Mouse (Mus musculus) ES-Bruce4 (cell line): Measurements from ENCODE around the gene Ddx56. TPM values are rescaled to one million over a fixed set of nuclear protein-coding genes. Genes with fewer than 3 reads are reported as not detected.
"Not testable (repeated sequence)": the region's sequence is repeated elsewhere in the genome, so short reads cannot be mapped to it uniquely, and the experiment has no call there.

ENCODE experiments used
- H3K27ac ChIP-seq: 2 replicates; pipeline ENCODE4 v1.5.1; 2012; ENCODE audit warnings: low read length, inconsistent platforms; ENCODE audit not compliant: insufficient read depth
- H3K27me3 ChIP-seq: 2 replicates; pipeline ENCODE4 v1.6.1; 2012; ENCODE audit warnings: mild to moderate bottlenecking, low read length, inconsistent platforms; ENCODE audit not compliant: control insufficient read depth, poor library complexity, insufficient read depth, severe bottlenecking
- H3K36me3 ChIP-seq: 2 replicates; pipeline ENCODE4 v1.6.1; 2012; ENCODE audit warnings: inconsistent platforms, mild to moderate bottlenecking, low read length, moderate library complexity; ENCODE audit not compliant: control insufficient read depth, poor library complexity, insufficient read depth, severe bottlenecking
- H3K4me1 ChIP-seq: one replicate; pipeline ENCODE4 v1.8.1; 2011; ENCODE audit warnings: low read length; ENCODE audit not compliant: control insufficient read depth, insufficient read depth
- H3K4me3 ChIP-seq: 2 replicates; pipeline ENCODE4 v1.5.1; 2011; ENCODE audit warnings: low read depth, mild to moderate bottlenecking, low read length
- H3K9ac ChIP-seq: 2 replicates; pipeline ENCODE4 v1.6.1; 2012; ENCODE audit warnings: low read depth, mild to moderate bottlenecking, inconsistent platforms; ENCODE audit not compliant: poor library complexity, severe bottlenecking
- H3K9me3 ChIP-seq: replicated peaks from 2 replicates; pipeline ENCODE4 v1.6.1; 2012; ENCODE audit warnings: mild to moderate bottlenecking, low read length, inconsistent platforms; ENCODE audit not compliant: control insufficient read depth, poor library complexity, insufficient read depth, severe bottlenecking
- CTCF ChIP-seq: IDR thresholded peaks from one replicate; pipeline ENCODE4 v1.8.1; 2011; ENCODE audit warnings: low read depth, low read length
- EP300 ChIP-seq: IDR thresholded peaks from 2 replicates; pipeline ENCODE4 v1.6.1; 2011; ENCODE audit warnings: low read depth, low read length; ENCODE audit not compliant: insufficient read depth
- POLR2A ChIP-seq: IDR thresholded peaks from one replicate; pipeline ENCODE4 v1.8.1; 2011; ENCODE audit warnings: low read length; ENCODE audit not compliant: insufficient read depth
- polyA plus RNA-seq: library from polyadenylated mRNA; stranded (reverse); fragments of >200 nt; gene quantifications from 2 replicates; pipeline ENCODE4 v1.2.4, GENCODE M21; 2011; ENCODE audit warnings: low read depth; ENCODE audit not compliant: missing spikeins, insufficient read depth, insufficient read length

Gene Ddx56
- polyA plus RNA-seq, 1 experiment: 60.4 TPM

DNA sequence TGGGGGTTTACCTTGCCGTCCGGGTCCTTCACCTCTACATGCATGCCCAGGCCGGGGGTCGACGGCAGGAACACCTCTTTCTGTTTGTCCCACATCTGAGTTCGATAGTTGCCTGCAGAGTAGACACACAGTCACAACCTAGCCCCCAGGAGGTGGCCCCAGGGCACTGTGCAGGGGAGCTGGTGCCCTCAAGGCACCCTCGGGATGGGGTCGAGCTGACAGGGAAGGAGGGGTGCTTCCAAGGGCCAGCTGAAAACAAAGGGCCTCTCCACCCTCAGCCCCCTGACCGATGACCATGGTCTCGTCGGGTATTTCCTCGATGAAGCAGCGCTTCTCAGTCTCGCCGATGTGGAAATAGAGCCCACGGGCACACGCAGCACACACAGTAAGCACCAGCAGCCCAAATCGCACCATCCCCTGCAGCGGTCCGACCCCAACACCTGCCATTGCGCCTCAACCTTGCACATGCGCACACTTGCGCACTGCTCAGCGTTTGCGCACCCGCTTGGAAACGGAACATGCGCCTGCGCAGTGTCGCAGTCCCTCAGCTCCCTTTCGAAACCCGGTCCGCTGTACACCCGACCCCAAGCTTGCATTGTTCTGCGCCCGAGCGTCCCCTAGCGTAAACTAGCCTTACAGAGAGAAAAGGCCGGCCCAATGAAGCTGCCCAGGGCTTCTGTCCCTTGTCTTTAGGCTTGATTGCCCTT is 7.0 kb upstream of the Ddx56 start, which contains the start of gene Tmed4:
Tmed4 (minus strand) TSS at position 484 of the 707 bp plus-strand sequence.
- H3K9ac ChIP-seq: peak within 1 kb of the TSS; percentile 55

DNA sequence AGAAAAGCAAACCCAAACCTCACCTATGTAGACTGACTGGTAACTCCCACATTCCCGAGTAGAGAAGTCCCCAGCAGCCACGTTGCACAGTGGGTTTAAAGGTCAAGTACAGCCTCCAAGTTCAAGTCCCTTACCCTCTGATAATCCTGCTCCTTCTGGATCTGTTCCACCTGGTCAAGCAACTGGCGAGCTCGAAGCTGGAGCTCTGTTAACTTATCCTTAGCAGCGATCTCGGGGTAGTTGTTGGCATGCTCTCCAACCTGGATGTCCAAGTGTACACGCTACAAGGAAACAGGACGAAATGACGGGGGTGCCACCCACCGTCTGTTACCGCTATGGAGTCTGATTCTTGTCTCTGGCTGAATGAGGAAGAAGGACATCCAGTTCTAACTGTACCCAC is 6.0 kb upstream of the Ddx56 start:
- peak overlapping the region; percentile 55 for H3K9ac ChIP-seq
- peaks cover 7% of the 10 kb centered on the region; the same call in 1 of the 2 replicates for H3K36me3 ChIP-seq
- no peaks in the 10 kb centered on the region for H3K27me3 ChIP-seq
- H3K4me3 ChIP-seq: peak overlapping the region; percentile 74
- H3K4me1 ChIP-seq: no peaks in the 10 kb centered on the region
- no peak overlapping the region for H3K27ac ChIP-seq
- H3K9me3 ChIP-seq: no peaks in the 10 kb centered on the region
- TF ChIP-seq POLR2A: no peak

More for the DNA sequence above, 7.0 kb upstream of the Ddx56 start, which contains the start of gene Tmed4:
- H3K4me1 ChIP-seq: no peaks in the 10 kb centered on the region
- no peak within 1 kb of the TSS for H3K27ac ChIP-seq
- H3K36me3 ChIP-seq: peaks cover 7% of the 10 kb centered on the region; the same call in 1 of the 2 replicates
- peak within 1 kb of the TSS; percentile 74 for H3K4me3 ChIP-seq
- no peaks in the 10 kb centered on the region for H3K9me3 ChIP-seq
- 0 out of 2 replicates have a peak, but pooled peaks have one; percentile 32 for TF ChIP-seq EP300
- peak; percentile 71 for TF ChIP-seq CTCF
- peak; percentile 99 for TF ChIP-seq POLR2A
- no peaks in the 10 kb centered on the region for H3K27me3 ChIP-seq

DNA sequence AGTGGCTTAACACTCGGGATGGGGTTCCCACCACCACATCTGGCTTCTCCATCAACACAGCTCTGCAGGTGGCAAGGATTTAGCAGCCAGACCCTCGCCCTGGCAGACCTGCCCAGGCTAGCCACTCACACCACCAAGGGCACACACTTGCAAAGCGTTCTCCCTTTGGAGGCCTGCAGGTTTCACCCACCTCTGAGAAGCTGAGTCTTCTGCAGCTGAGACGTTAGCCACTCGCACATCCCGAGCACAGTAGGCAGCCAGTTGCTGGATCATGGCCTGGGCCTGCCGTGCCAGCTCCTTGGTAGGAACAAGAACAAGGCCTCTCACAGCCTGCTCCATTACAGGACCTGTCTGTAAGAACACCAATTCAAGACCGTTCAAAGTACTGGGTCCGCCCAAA is 951 bp downstream of the Ddx56 start:
- Histone ChIP-seq H3K27me3 (no peaks in the 10 kb centered on the region), H3K9ac (peak overlapping the region; percentile 70), H3K4me1 (no peaks in the 10 kb centered on the region), H3K27ac (no peak overlapping the region), H3K4me3 (peak overlapping the region; percentile 83), H3K9me3 (no peaks in the 10 kb centered on the region), H3K36me3 (peaks cover 40% of the 10 kb centered on the region)
- TF ChIP-seq POLR2A (no peak), EP300 (no peak), CTCF (no peak)

DNA sequence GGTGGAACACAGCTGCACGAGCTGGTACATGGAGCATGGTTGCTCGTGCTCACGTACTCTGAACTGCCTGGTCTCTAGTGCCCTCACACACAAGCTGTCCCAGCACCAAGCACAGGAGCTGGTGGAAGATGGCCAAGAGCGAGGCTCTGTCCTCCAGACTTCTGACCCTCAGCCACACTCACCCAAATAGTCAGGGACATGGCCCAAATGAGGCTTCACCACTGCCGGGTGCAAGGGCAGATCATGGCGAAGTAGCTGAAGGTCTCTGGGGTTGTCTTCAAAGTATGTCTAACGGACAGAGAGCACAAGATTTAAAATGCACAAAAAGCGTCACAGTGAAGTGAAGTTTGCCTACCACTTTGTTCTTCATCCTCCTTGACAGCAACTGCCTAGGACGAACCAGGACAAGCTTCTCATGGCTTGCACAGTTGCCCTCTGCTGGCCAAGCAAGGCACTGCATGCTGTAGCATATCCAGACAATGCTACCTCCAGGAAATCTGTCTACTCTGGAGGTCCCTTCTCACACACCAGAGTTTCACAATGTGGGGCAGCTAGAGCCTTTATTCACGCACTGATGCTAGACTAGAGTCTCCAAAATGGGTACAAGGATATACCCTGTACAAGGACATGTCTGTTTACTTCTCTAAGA is 6.0 kb downstream of the Ddx56 start:
- Histone ChIP-seq H3K36me3 (peaks cover 67% of the 10 kb centered on the region), H3K4me3 (no peak overlapping the region), H3K27me3 (no peaks in the 10 kb centered on the region), H3K4me1 (no peaks in the 10 kb centered on the region), H3K27ac (no peak overlapping the region), H3K9me3 (no peaks in the 10 kb centered on the region), H3K9ac (no peak overlapping the region)
- TF ChIP-seq CTCF (peak; percentile 98), EP300 (no peak)

DNA sequence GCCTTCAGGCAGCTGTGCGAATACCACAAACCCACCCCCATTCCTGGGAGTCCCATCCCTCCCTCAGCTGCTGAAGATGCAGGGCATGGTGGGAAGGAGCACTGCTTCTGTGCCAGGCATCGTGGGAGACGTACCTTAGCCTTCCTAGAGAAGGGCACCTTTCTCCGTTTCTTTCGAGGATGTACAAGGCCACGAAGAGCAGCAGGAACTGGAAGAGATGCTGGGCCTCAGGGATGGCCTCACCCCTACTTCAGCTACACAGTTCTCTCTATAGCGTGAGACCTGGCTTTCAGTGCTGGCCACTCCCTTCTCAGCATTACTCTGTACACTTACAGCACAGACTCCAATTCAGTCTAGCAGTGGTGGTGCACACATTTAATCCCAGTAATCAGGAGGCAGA is 8.2 kb downstream of the Ddx56 start:
- Histone ChIP-seq H3K4me1 (no peaks in the 10 kb centered on the region), H3K36me3 (peaks cover 46% of the 10 kb centered on the region)

DNA sequence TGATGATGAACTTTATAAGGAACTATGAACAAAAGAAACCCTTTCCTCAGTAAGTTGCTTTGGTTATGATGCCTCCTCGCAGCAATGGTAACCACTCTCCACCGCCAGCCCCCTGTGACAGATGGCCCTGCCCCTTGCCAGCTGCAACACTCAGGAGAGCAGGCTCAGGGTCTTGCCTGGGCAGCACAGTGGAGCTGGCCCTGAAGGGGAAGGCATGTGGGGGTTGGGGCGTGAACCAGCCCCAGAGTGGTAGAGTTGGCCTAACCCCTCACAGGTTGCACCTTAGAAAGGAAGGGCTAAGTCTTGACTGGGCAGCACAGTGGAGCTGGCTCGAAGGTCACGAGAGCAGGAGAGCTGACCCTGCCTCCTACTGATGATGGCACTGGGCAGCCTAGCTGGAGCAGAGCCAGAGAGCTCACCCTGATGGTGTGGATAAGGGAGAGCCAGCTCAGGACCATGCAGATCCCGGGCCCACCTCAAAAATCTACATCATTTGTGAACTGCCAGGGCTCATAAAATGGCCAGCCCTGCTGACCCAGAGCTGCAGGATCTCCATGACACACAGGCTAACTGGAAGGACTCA is 11.0 kb downstream of the Ddx56 start:
- Histone ChIP-seq H3K4me3 (no peak overlapping the region), H3K4me1 (no peaks in the 10 kb centered on the region), H3K9me3 (no peaks in the 10 kb centered on the region), H3K27ac (peak overlapping the region; percentile 6), H3K27me3 (no peaks in the 10 kb centered on the region), H3K9ac (no peak overlapping the region), H3K36me3 (peaks cover 33% of the 10 kb centered on the region)
- TF ChIP-seq CTCF: no peak
- TF ChIP-seq POLR2A: no peak
- TF ChIP-seq EP300: no peak

More for the DNA sequence above, 8.2 kb downstream of the Ddx56 start:
- Histone ChIP-seq H3K27me3 (no peaks in the 10 kb centered on the region), H3K9ac (no peak overlapping the region), H3K27ac (no peak overlapping the region), H3K9me3 (no peaks in the 10 kb centered on the region), H3K4me3 (no peak overlapping the region)
- no peak for TF ChIP-seq EP300
- TF ChIP-seq CTCF: no peak
- no peak for TF ChIP-seq POLR2A

DNA sequence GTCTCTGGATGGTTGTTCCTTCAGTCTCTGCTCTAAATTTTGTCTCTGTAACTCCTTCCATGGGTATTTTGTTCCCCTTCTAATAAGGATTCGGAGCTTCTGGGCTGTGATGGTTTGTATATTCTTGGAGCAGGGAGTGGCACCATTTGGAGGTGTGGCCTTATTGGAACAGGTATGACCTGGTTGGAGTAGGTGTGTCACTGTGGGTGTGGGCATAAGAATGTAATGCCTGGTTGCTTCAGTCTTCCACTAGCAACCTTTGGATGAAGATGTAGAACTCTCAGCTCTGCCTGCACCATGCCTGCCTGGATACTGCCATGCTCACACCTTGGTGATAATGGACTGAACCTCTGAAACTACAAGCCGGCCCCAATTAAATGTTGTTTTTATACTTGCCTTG is 13.0 kb downstream of the Ddx56 start:
- H3K9ac ChIP-seq, H3K4me1 ChIP-seq, H3K4me3 ChIP-seq, H3K27ac ChIP-seq, H3K9me3 ChIP-seq, H3K27me3 ChIP-seq: not testable (repeated sequence)
- H3K36me3 ChIP-seq: peaks cover 17% of the 10 kb centered on the region
